Mouse (Mus musculus) MN1 (cell line): Measurements from ENCODE around the gene Nfia.
A peak's percentile ranks its signal among the peaks of the same experiment; 100 is the strongest.

Experiments used
- DNase-seq: peaks from one replicate; pipeline ENCODE4 v3.0.0-alpha.2; 2016; ENCODE audit warnings: low spot score

Gene Nfia

DNA sequence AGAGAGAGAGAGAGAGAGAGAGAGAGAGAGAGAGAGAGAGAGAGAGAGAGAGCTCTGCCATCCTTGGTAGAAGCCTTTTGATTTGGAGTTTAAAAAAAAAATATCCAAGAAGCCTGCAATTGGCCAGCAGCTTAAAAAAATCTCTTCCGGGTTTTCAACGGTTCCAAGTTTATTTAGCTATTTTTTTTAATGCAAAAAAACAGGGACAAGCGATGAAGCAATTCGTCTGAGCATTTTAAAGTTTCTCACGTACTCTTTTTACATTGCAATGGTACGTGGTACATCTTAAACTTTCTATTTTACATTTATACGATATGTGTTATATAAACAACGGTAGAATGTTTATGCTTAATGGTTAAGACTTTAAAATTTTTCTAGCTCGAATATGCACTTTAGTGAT is at the start of gene Nfia:
Gene Nfia (plus strand): TSS at position 94 of the 400 bp plus-strand sequence.
- DNase-seq = peak; percentile 72

DNA sequence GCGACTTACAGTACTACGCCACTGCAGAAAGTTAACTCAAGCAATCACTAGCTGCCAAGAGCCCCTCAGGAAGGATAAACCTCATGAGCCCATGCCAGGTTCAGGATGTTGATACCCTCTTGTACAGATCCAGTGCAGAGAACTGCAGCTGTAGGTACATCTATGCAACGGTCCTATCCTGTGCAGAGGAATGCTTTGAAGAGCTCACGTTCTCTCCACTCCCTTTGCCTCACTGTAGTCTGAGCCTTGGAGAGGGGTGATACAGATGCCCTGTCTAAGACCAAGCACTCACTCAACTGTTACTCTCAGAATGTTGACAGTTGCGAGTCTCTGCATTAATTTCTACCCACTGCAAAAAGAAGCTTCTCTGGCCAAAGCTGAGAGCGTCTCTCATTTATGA is 49.2 kb upstream of the Nfia start:
- no peak for DNase-seq

DNA sequence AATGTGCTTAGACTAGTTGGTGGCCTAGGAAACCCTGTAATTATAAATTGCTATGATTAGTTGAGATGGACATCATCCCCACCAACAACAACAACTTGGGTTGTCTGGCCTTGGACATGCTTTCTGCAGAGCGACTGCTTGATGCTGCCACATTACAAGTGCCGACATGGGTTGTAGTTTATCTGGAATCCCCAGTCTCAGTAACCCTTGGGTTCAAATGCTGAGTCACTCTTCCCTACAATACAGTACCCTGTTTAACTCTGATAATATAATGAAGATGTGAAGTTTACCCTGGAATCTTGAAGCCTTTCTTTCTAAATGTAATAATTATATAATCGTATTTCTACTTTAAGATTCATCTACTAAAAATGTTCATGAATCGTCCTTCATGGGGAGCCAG is 44.0 kb upstream of the Nfia start:
- no peak for DNase-seq

DNA sequence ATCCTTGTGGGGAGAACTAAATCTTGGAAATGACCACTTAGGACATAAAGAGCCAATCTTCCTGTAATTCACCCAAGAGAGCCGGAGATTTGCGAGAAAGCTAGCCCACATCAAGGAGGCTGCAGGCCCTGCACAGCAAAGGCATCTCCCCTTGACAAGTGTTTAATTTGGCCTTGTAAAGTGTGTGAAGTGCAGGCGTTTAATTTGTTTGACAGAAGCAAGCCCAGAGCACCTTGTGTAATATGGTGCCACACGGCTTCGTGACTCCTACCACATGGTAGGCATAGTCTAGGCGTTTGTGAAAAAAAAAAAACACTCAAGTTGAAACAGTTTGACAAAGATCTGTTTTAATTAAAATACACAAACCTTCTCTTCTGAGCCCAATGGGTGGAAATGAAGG is 42.5 kb upstream of the Nfia start:
- no peak for DNase-seq

DNA sequence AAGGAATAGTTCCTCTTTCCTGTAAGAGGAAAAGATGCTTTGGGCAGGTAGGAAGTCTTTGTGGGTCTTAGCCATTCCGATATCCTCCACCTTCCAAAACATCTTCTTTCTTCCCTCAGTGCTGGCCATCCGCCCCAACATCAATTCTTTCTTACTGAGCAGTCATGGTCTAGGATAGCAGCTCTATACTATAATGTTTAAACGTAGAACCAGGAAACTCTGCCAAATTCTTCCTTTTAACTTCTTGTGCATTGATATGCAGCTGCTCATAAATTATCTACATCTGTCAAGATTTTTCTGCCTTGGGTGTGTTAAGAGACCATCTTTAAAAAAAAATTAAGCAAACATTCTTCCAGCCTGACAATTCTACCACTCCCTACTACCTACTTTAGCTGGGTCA is 42.1 kb upstream of the Nfia start:
- DNase-seq = no peak

DNA sequence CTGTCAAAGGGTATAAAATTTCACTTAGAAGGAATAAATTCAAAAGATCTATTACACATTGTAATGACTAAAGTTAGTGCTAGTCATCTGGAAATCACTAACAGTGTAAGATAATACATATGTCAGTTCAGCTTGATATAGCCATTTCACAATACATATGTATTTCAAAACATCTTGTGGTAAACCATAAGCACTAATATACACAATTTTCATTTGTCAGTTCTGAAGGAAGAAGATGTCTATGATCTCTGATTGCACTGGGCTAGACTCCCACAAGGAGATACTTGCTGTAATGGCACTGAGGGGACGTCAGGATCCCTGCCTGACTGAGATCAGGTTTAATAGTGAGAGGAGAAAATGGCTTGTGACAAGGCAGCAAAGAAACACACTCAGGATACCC is 39.1 kb upstream of the Nfia start:
- no peak for DNase-seq

DNA sequence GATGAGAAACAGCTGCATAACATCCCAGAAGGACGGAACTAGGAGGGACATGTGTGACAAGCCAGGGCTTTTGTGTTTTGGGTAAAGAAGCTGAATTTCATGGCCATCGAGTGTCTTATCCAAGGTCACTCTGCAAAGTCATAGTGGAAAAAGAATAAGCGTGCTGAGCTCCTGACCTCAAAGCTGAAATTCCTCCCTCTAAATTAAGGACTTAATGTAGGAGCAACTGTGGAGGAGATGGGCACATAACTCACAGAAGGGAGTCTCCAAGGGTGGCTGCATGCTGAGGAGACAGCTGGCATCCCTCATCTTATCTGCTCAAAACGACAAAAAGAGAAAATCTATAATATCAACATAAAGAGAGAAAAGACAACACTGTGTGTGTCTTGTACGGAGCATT is 28.6 kb upstream of the Nfia start:
- no peak for DNase-seq

DNA sequence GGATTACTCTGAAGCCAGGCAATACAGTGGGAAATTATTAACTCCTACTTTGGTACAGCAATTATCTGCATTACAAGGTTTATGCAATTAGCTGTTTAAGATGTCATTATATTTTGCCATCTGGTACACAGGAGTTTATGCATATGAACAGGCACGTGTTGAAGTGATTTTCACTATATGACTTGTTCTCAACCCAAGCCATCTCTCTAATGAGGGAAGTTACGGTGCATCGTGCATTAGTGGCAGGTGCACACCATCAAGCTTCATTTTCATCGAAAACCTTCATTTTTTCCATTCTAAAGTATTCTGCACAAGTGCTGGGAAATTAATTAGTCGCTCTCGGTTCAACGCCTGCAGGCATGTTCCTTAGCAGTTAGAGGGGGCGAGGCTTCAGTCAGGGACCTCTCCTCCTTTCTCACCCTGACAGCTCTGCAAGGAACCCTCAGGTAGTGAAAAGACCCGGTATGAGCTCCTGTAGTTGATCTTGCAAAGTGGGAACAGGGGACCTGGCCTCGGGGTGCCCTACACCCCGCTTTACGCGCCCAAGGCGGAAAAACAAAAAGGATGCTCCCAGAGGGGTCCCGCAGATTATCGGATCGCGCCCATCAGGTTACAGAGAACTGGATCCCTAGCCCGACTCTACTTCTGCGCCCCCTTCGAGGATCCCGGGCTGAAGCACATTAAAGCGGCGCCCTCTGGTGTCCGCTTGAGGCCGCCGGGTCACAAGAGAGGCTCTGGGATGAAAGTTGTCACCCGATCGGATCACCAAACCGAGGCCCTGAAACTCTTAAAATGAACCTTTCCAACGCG is 27.0 kb upstream of the Nfia start:
- DNase-seq = peak; percentile 70

DNA sequence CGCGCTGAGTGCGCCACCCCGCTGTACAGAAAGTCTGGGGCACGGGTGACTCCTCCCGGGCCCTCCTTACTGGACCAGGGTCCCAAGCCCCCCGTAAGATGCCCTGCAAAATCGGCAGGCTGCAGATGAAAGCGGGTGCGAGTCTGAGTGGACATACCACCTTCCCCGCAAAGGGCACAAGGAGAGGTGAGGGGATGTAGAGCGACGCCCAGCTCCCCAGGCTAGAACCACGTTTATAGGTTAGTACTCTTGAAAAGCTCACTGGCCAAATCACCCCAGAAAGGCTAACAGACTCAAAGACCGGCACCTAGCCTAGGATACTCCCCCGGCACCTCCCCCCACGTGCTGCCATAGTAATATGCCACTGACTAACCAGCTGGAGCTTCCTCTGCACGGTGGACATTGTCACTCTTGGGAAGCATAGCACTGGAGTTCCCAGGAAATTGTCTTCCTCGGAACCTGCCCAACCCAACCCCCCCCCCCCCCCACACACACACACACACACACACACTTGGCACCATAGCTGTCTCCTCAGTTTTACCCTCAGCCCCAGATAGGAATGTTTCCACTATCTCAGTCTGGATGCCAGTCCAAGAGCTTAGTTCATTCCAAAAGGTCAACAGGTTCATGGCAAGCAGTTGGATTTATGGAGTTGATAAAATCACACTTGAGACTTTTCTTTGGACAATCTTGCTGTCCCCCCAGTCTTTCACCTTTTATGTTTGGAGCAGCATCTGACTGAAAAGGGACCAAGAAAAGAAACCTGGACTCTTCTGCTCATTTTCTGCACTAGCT is 26.2 kb upstream of the Nfia start:
- DNase-seq = no peak

DNA sequence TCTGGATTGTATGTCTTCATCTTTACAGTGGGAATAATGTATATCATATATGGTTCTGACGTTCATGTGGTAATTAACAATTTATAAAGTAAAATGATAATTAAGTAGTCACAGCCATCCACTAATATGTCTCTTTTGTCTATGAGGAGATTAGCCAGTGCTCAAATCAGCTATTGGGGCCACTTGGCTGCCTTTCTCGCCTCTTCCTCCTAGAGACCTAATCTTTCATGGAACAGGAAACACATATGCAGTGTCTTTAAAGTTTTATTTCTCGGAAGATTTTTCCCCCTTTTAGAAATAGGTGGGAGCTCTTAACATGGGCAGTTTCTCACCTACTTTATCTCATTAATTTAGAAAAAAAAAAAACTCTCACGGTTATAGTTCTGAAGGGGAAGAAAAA is 22.1 kb upstream of the Nfia start:
- no peak for DNase-seq

DNA sequence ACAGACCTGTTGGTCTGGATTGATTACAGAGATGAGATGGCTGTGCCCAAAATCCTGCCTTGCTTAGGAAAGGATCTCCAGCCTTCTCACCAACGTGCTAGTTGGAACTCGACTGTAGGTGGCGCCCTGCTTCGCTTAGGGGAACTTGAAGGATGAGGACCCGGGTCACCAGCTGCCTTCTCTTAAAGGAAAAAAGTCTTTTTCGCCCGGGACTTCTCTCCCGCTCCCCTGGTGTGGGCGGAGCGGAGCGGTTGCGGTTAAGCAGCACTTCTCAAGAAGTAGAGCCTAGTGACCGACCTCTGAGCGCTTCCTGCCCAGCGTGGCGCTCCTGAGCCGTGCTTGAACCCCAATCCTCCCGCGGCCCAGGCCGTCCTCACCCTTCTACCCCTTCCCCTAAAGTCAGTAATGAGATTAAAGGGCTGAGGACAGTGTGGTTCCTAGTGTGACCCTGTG is 21.5 kb upstream of the Nfia start:
- DNase-seq = peak; percentile 90

DNA sequence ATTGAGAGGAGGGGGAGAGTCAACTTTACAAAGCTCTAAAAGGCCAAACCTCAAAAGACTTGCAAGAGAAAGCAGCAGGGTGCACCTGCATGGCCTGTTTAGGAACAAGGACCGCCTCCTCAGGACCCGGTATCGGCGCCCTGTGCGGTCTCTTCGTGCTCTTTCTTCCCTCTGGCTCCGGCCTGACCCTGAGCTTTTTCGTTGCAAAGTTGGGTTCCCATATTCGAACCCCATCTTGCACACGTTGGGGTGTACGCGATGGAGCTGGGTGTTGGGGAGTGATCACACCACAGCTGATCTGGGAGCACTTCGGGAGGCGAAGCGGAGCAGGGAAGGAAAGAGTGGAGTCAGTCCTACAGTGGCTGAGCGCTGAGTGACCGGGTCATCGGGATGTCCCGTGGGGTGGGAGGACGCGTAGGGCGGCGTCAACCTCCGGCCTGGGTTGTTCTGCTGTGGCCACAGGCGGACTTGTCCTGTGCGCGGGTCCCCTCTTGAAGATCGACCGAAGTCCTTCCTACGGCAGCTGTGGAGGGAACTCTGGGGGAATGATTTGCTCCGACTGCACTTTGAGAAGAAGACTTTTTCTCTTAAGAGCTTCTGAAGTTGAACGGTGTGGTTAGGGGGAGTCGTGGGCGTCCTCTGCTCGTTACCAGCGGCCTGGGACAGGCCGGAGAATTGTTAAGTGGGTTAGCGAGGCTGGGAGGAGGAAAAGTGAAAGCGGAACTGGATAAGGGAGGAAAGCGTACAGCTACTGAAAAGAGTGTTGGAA is 20.9 kb upstream of the Nfia start:
- peak; percentile 63 for DNase-seq

DNA sequence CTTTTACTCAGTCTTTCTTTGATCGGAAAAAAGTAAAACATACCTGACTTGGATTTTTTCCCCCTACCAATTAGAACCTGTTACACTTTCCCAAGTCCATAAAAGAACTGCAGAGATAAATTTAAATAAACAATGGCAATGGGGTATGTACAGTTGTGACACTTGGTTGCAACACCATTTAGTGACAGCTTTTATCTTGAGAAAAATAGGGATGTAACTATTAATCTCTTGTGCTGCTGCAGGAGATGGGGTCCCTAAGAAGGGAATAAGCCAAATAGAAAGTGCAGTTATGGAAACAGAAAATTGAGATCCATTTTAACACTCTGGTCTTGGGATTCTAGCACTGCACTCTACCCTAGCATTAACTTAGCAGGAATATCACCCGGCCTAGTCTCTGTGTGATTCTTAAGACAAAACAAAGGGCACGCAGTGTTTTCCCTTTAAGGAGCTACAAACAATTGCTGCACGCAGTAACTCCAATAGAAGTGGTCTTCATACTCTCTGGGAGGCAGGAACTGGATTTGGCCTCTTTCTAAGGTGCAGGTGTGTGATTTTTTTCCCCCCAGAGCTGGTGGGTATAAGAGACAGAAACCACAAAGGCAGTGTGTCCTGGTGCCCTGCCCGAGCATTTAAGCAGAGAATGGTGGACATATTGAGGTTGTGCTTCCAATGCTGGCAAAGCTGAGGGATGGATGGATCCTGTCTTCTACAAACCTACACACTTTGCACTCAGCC is 20.1 kb upstream of the Nfia start:
- DNase-seq = no peak

DNA sequence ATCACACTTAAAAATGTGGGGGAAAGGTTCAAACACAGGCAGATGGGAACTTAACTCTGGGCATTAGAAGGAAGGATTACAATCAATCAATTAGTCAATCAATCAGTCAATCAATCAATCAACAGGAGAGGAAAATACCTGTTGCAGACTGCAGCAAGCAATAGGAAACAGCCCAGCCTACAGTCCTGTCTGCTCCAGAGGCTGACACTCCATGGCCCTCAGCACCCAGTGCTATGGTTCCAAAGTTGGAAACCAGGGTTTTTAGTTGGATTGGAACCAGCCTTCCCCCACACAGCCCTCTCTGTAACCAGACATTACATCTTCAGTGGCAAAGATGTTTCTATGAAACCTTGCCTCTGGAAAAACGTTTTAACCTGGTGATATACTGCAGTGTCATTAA is 19.0 kb upstream of the Nfia start:
- no peak for DNase-seq

DNA sequence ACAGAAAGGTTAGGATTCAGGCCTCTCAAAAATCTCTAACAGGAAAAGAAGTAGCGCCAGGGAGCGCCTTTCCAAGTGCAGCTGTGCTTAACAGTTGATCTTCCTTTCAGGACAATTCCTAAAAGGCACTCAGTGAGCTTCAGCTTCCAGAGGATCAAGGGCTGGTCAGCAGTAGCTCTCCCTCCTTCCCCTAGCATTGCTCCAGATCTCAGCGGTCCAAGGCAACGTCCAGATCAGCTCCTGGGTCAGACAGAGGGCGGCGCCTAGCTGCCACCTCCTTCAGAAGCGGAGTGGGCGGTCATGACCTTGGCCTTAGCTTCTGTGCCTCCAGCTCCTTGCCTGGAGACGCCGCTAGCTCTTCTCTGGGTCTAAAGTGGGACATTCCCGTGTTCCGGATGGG is 18.3 kb upstream of the Nfia start:
- DNase-seq = no peak

DNA sequence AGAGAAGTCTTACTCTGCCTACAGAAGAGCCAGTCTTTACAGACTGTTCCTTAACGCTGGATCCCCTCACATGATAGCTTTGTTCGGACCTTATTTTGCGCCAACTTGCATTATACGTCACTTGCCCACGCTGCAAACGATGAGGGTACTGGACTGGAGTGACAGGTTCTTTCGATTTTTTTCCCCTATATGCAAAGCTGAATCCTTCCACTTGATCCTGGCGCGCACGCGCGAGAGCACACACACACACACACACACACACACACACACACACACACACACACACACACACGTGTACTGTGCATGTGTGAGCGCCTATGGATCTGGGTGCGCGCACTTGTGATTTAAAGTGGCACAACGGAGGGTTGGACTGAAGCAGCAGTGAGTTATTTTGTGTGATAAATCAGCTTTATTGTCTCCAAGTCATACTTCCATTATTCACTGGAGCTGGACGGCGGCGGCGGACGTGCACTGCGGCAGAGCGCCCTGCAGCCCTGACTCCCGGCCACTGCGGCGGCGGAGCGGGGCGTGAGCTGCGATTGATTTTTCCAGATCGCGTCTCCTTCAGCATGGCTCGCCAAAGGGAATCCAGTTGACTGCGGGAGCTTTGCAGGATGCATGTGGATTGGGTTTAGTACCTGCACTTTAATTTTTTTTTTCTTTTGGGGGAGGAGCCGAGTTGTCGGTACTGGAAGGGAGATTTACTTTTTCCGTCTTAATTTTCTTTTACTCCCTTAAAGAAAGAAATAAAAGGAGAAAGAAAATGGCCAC is 15.1 kb upstream of the Nfia start:
- DNase-seq = peak; percentile 68

DNA sequence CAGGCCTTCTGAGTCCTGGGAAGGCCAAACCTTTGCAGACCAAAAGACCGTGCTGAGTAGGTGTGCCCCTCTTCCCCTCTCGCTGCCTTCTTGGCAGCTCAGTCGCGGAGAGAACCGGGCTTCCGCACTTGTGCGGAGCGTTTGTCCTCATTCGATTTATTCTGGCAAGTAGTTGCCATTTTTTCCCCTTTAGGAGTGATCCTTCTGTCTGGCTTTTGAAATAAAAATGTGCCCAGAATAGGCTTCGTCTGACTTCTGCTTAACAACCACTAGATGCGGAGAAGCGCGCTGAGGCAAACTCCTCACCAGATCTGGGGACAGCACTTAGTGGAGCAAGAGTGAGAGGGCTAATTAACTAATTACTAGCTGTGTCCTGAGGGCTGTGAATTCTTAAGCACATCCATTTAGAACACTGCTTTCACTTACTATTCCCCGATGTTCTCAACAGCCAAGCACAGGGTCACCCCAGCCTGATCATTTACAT is 14.5 kb upstream of the Nfia start:
- DNase-seq = peak; percentile 44

DNA sequence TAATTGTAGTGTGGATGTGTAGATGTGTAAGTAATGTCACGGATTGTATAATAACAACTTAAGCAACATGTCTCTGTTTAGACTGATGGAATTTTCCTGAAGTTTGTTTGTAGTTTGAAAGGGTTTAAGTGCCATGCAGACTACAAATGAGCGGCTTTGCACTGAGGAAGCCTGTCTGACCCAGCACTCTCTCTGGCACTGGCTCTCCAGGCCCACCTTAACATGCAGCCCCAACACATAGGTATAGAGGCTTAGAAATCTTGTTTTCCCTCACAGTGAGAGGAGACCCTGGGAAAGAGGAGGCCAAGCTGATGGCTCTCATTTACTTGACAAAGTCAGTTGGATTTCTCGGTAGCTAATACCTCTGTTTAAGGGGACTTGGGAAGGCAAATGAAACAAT is 13.9 kb upstream of the Nfia start:
- no peak for DNase-seq

DNA sequence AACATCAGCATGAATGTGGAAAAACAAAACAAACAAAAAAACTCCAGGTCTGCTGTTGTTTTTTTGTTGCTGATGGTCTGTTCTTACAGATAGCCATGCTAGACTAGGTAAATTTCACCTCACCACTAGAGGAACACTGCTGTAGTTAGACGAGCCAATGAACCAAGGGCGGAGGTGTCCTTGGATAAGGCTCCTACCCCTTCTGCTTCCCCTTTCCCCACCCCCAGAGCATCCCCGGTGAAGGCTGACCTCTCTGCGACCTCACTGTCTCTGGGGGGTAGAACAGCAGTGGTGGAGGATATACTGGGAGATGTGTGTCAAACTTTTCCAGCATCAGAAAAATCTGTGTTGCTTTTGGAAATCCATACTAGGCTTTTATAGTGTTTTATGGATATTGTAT is 7.9 kb upstream of the Nfia start:
- DNase-seq = no peak

DNA sequence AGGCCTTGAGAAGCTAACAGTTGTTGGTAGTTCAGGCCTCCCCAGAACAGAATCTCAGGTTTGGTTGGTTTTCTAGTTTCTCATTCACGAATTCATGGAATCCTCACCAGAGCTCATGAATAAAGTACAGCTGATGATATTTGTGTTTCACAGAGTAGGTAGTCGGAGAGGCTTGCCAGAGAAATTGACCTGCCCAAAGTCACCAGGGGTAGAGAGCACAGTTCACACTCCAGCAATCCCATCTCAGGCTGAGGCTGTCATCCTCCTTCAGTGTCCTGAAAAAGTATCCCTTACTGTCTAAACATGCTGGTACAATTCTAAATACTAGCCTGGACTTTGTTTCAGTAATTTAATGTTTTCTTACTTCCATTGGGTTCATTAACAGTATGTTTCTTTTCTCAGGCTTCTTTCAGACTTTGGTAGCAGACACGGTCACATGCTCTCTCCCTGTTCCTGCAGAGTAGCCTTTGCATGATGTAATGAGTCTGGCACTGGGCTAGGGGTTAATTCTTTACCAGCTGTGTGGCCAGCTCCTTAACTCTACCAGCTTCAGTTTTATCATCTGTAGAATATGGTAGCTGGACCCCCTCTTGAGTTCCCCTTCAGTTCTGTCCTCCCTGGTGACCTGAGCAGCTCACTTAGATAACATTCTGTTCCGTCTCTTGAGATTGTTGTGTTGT is 7.1 kb upstream of the Nfia start:
- no peak for DNase-seq
